Mouse (Mus musculus) spleen, postnatal 4 days (tissue): ENCODE data around the gene Gatd1.
"Not testable (repeated sequence)": the region's sequence is repeated elsewhere in the genome, so short reads cannot be mapped to it uniquely, and the experiment has no call there.

ENCODE experiments used
- DNase-seq, 2 experiments: peaks; one replicate each; pipeline ENCODE4 v3.0.0; 2022; ENCODE audit warnings: low spot score in 2 of 2

The Gatd1 gene

GRCm38 (mm10) chr7:141429310-141429709 is 15.4 kb upstream of the Gatd1 start, which contains the start of gene Cend1:
TSS of gene Cend1 (minus strand) at chr7:141429491.
- peak; percentile 18 to 65 for DNase-seq

- no peak for DNase-seq
Observed at GRCm38 (mm10) chr7:141428701-141429100, 14.8 kb upstream of the Gatd1 start.

GRCm38 (mm10) chr7:141426948-141427730 is 13.2 kb upstream of the Gatd1 start:
- peak in 1 of 2 experiments; percentile 11 for DNase-seq

GRCm38 (mm10) chr7:141423811-141424210 is 9.9 kb upstream of the Gatd1 start:
- no peak for DNase-seq

GRCm38 (mm10) chr7:141420030-141420702 is 6.2 kb upstream of the Gatd1 start:
- DNase-seq, result no peak

GRCm38 (mm10) chr7:141418970-141419369 is 5.0 kb upstream of the Gatd1 start:
- DNase-seq, result peak; percentile 39 to 67

GRCm38 (mm10) chr7:141417731-141418681 is 4.1 kb upstream of the Gatd1 start:
- peak in 1 of 2 experiments; percentile 11 for DNase-seq

GRCm38 (mm10) chr7:141416144-141416841 is 2.4 kb upstream of the Gatd1 start:
- peak in 1 of 2 experiments; percentile 11 for DNase-seq

GRCm38 (mm10) chr7:141413331-141413730 is 605 bp downstream of the Gatd1 start:
- DNase-seq, result peak in 1 of 2 experiments; percentile 67

GRCm38 (mm10) chr7:141411667-141412066 is 2.3 kb downstream of the Gatd1 start:
- no peak for DNase-seq

GRCm38 (mm10) chr7:141410631-141411030 is 3.3 kb downstream of the Gatd1 start:
- DNase-seq, result peak in 1 of 2 experiments; percentile 63

- DNase-seq, result peak; percentile 86 to 95
Observed at GRCm38 (mm10) chr7:141408833-141409232, 5.1 kb downstream of the Gatd1 start.

- not testable (repeated sequence) for DNase-seq
Observed at GRCm38 (mm10) chr7:141407670-141408069, 6.3 kb downstream of the Gatd1 start.

GRCm38 (mm10) chr7:141405466-141405865 is 8.5 kb downstream of the Gatd1 start:
- no peak for DNase-seq

GRCm38 (mm10) chr7:141403305-141403704 is 10.6 kb downstream of the Gatd1 start:
- DNase-seq, result peak; percentile 65 to 83

- DNase-seq, result no peak
Observed at GRCm38 (mm10) chr7:141395348-141395747, 18.6 kb downstream of the Gatd1 start.

- peak; percentile 84 to 96 for DNase-seq
Observed at GRCm38 (mm10) chr7:141394771-141395170, 19.2 kb downstream of the Gatd1 start.

- DNase-seq, result peak; percentile 46 to 70
Observed at GRCm38 (mm10) chr7:141394158-141394557, 19.8 kb downstream of the Gatd1 start.

- DNase-seq, result peak in 1 of 2 experiments; percentile 64
Observed at GRCm38 (mm10) chr7:141392552-141393222, 21.2 kb downstream of the Gatd1 start.
